Mouse (Mus musculus) right cerebral cortex, postnatal 4 days (tissue): ENCODE data around the gene Ngly1.

Source experiments
- DNase-seq: peaks from one replicate; pipeline ENCODE4 v3.0.0-alpha.2; 2022

Ngly1 gene

DNA sequence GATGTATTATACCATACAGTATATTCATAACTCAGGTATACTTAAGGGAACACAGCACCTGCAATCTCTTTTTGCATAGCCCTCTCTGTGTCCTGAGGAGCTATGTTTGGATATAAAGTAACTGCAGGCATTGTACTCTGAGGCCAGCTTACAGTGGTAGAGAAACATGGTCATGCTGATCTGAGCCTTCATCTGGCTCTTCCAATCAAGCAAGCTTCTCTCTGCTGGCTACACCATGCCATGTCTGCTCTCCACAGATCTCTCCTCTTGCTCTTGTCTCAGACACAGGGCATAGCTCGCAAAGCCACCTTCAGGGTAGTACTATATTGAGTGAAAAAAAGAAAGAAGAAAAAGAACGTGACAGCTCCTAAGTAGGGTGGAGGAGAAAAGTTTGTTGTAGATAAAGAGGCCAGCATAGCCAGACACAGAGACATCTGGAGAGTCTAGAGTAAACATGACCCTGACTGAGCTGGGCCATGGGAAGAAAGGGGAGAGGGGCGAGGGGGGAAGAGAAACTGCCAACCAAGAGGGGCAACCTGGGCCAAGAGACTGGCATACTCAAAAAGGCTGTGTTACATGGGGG is 86.8 kb downstream of the Ngly1 start:
- DNase-seq = no peak

GRCm38 (mm10) chr14:16347505-16347904 is 98.4 kb downstream of the Ngly1 start:
- DNase-seq = no peak

DNA sequence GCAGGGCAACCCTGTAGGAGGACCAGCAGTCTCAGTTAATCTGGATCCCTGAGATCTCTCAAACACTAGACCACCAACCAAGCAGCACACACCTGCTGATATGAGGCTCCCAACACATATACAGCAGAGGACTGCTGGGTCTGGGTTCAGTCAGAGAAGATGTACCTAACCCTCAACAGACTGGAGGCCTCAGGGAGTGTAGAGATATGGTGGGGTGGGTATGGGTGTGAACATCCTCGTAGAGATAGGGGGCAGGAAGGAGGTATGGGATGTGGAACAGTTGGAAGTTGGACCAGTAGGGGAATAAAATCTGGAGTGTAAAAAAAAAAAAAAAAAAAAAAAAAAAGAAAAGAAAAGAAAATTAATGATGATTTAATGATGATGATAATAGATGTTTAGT is 110.6 kb downstream of the Ngly1 start:
- no peak for DNase-seq
